Mouse (Mus musculus) megakaryocyte, embryonic 14.5 days (primary cell): ENCODE results near the gene Tubg1.

Experiments used
- FLI1 ChIP-seq: IDR thresholded peaks from 2 replicates; pipeline ENCODE4 v1.6.1; 2012; ENCODE audit warnings: low read length, inconsistent platforms, mixed read lengths
- GATA1 ChIP-seq: IDR thresholded peaks from 3 replicates; pipeline ENCODE4 v1.6.1; 2012; ENCODE audit warnings: mixed read lengths, low read length, inconsistent platforms, borderline replicate concordance

GRCm38 (mm10) chr11:101112186-101112585 is 7.6 kb upstream of the Tubg1 start:
- TF ChIP-seq GATA1 (no peak), FLI1 (no peak)
